Mouse (Mus musculus) CH12.LX (cell line): ENCODE data around the gene Rap1gap. TPM values are rescaled to one million over a fixed set of nuclear protein-coding genes. Genes with fewer than 3 reads are reported as not detected.

Experiments used
- DNase-seq: peaks from one replicate; pipeline ENCODE4 v3.0.0-alpha.2; 2013; ENCODE audit errors: extremely low read depth
- H3K27ac ChIP-seq: 2 replicates; pipeline ENCODE4 v1.5.1; 2012; ENCODE audit warnings: low read depth, mild to moderate bottlenecking, control low read depth, moderate library complexity; ENCODE audit not compliant: insufficient read depth
- H3K27me3 ChIP-seq: replicated peaks from 2 replicates; pipeline ENCODE3; 2012; ENCODE audit warnings: inconsistent platforms
- H3K36me3 ChIP-seq, 2 experiments: replicated peaks in 1 of 2; 2 replicates each; pipeline versions ENCODE3 to v1.6.1; 2012; ENCODE audit warnings: inconsistent platforms in 1 of 2, low read length in 1 of 2, mild to moderate bottlenecking in 1 of 2, mixed read lengths in 1 of 2, moderate library complexity in 1 of 2; ENCODE audit not compliant: control insufficient read depth in 1 of 2, insufficient read depth in 1 of 2
- H3K4me1 ChIP-seq, 2 experiments: 2 replicates each; pipeline ENCODE4 v1.6.1; 2012; ENCODE audit warnings: inconsistent platforms in 1 of 2, moderate library complexity in 1 of 2; ENCODE audit not compliant: insufficient read depth in 2 of 2, control insufficient read depth in 1 of 2
- H3K4me2 ChIP-seq: 2 replicates; pipeline ENCODE4 v1.6.1; 2012; ENCODE audit warnings: low read depth, mild to moderate bottlenecking, control low read depth; ENCODE audit not compliant: poor library complexity, insufficient read depth, severe bottlenecking
- H3K4me3 ChIP-seq, 3 experiments: fragments of 150-350 bp in 1 of 3; sonication (generic) in 1 of 3; replicated peaks in 1 of 3; 2 replicates each; pipeline versions ENCODE3 to v1.5.1; 2011 to 2012; ENCODE audit warnings: low read depth in 2 of 3, low read length in 2 of 3, mild to moderate bottlenecking in 2 of 3, moderate library complexity in 2 of 3, control low read depth in 1 of 3, improper control_type of control experiment in 1 of 3, inconsistent platforms in 1 of 3, mixed read lengths in 1 of 3; ENCODE audit not compliant: poor library complexity in 1 of 3
- H3K79me2 ChIP-seq: replicated peaks from 2 replicates; pipeline ENCODE4 v1.6.1; 2012; ENCODE audit warnings: mild to moderate bottlenecking, moderate library complexity; ENCODE audit not compliant: control insufficient read depth, poor library complexity, insufficient read depth, severe bottlenecking; ENCODE audit errors: extremely low read depth
- H3K9ac ChIP-seq: 2 replicates; pipeline ENCODE4 v1.6.1; 2012; ENCODE audit warnings: low read depth, mild to moderate bottlenecking, control low read depth, moderate library complexity; ENCODE audit not compliant: insufficient read depth
- H3K9me3 ChIP-seq: replicated peaks from 2 replicates; pipeline ENCODE3; 2012; ENCODE audit warnings: low read length, inconsistent platforms, mixed read lengths
- CTCF ChIP-seq, 2 experiments: IDR thresholded peaks in 1 of 2; conservative IDR thresholded peaks in 1 of 2; 2 replicates each; pipeline ENCODE4 v1.5.1; 2011 to 2012; ENCODE audit warnings: low read depth in 2 of 2, low read length in 2 of 2, improper control_type of control experiment in 1 of 2, inconsistent platforms in 1 of 2, mild to moderate bottlenecking in 1 of 2, moderate library complexity in 1 of 2
- E2F4 ChIP-seq: IDR thresholded peaks from 2 replicates; pipeline ENCODE4 v1.6.1; 2011; ENCODE audit warnings: low read depth, low read length, improper control_type of control experiment; ENCODE audit not compliant: insufficient replicate concordance
- EP300 ChIP-seq: IDR thresholded peaks from 2 replicates; pipeline ENCODE4 v1.6.1; 2011; ENCODE audit warnings: low read length, improper control_type of control experiment
- GABPA ChIP-seq: IDR thresholded peaks from 2 replicates; pipeline ENCODE4 v1.6.1; 2012; ENCODE audit warnings: low read depth, low read length, improper control_type of control experiment, inconsistent platforms; ENCODE audit not compliant: insufficient replicate concordance
- JUN ChIP-seq: IDR thresholded peaks from 2 replicates; pipeline ENCODE4 v1.6.1; 2011; ENCODE audit warnings: low read depth, mild to moderate bottlenecking, low read length, improper control_type of control experiment, moderate library complexity; ENCODE audit not compliant: insufficient read depth
- MAFK ChIP-seq: IDR thresholded peaks from 2 replicates; pipeline ENCODE4 v1.6.1; 2011; ENCODE audit warnings: low read length, improper control_type of control experiment; ENCODE audit not compliant: insufficient replicate concordance
- MAX ChIP-seq: IDR thresholded peaks from 2 replicates; pipeline ENCODE4 v1.6.1; 2011; ENCODE audit warnings: low read length, improper control_type of control experiment
- MEF2A ChIP-seq: IDR thresholded peaks from 2 replicates; pipeline ENCODE4 v1.6.1; 2014; ENCODE audit warnings: low read depth, mild to moderate bottlenecking, inconsistent platforms, low read length, improper control_type of control experiment, borderline replicate concordance
- MYC ChIP-seq: IDR thresholded peaks from 2 replicates; pipeline ENCODE4 v1.6.1; 2011; ENCODE audit warnings: low read depth, mild to moderate bottlenecking, improper control_type of control experiment, low read length
- NRF1 ChIP-seq: IDR thresholded peaks from 2 replicates; pipeline ENCODE4 v1.6.1; 2014; ENCODE audit warnings: low read depth, mild to moderate bottlenecking, inconsistent platforms, low read length, improper control_type of control experiment, moderate library complexity
- SMC3 ChIP-seq: IDR thresholded peaks from 2 replicates; pipeline ENCODE4 v1.6.1; 2011; ENCODE audit warnings: low read depth, low read length, improper control_type of control experiment
- TCF12 ChIP-seq: IDR thresholded peaks from 2 replicates; pipeline ENCODE4 v1.6.1; 2014; ENCODE audit warnings: low read depth, mild to moderate bottlenecking, inconsistent platforms, low read length, improper control_type of control experiment
- UBTF ChIP-seq: IDR thresholded peaks from 2 replicates; pipeline ENCODE4 v1.6.1; 2012; ENCODE audit warnings: low read depth, mild to moderate bottlenecking, inconsistent platforms, low read length, improper control_type of control experiment, moderate library complexity
- dilution Hi-C: fragments of 300-500 bp; cut with MboI; formaldehyde crosslinking; loops from 2 replicates; pipeline ENCODE4 v1.14.3; 2020; ENCODE audit warnings: low sequenced_read_pairs; ENCODE audit not compliant: extremely low pct_unique_long_range_greater_than_20kb, extremely low pct_ligation_motif_present
- in situ Hi-C: fragments of 300-500 bp; cut with MboI; formaldehyde crosslinking; loops from 3 replicates; pipeline ENCODE4 v1.14.3; 2019; ENCODE audit warnings: low sequenced_read_pairs, low pct_ligation_motif_present, low pct_unique_long_range_greater_than_20kb, mixed read lengths
- polyA plus RNA-seq: library from polyadenylated mRNA; unstranded; fragments of >175 nt; gene quantifications from 2 replicates; pipeline ENCODE4 v1.2.1, GENCODE M21; 2012; ENCODE audit warnings: low read depth; ENCODE audit not compliant: insufficient read length
- total RNA-seq, 2 experiments: library from RNA; depleted of rRNA; stranded (reverse); fragments of 300-350 nt in 1 of 2; fragments of >200 nt in 1 of 2; gene quantifications; 2 replicates each; pipeline ENCODE4 v1.2.3; 2012 to 2014

Rap1gap gene
- total and polyA plus RNA-seq, 3 experiments, result 3.0 to 11.1 (median 5.8) TPM

GRCm38 (mm10) chr4:137655241-137656031, 9.1 kb upstream of the Rap1gap start:
- H3K4me3 ChIP-seq, result no peak overlapping the region
- no peaks in the 10 kb centered on the region for H3K27me3 ChIP-seq
- H3K36me3 ChIP-seq, result peaks cover 60 to 84% of the 10 kb centered on the region in 2 experiments
- H3K9ac ChIP-seq, result no peak overlapping the region
- H3K9me3 ChIP-seq, result no peaks in the 10 kb centered on the region
- no peaks in the 10 kb centered on the region for H3K79me2 ChIP-seq
- dilution Hi-C loops, result no loop called here
- TF ChIP-seq TCF12 (no peak), MAFK (no peak), JUN (no peak)
- no peak for DNase-seq
- 0 out of 4 replicates have a peak, but pooled peaks cover 0 to 2% of the 10 kb centered on the region in 2 experiments for H3K4me1 ChIP-seq
- H3K4me2 ChIP-seq, result no peak overlapping the region
- in situ Hi-C loops, result no loop called here
- no peak overlapping the region for H3K27ac ChIP-seq

GRCm38 (mm10) chr4:137657674-137658073, 6.9 kb upstream of the Rap1gap start:
- Histone ChIP-seq H3K36me3 (peaks cover 41 to 62% of the 10 kb centered on the region in 2 experiments), H3K9ac (no peak overlapping the region), H3K27me3 (peaks cover 2% of the 10 kb centered on the region), H3K79me2 (no peaks in the 10 kb centered on the region), H3K4me3 (no peak overlapping the region), H3K4me1 (0 out of 4 replicates have a peak, but pooled peaks cover 0 to 2% of the 10 kb centered on the region in 2 experiments), H3K27ac (no peak overlapping the region), H3K9me3 (no peaks in the 10 kb centered on the region), H3K4me2 (no peak overlapping the region)
- dilution Hi-C loops, result no loop called here
- TF ChIP-seq SMC3, result no peak
- no peak for TF ChIP-seq MYC
- no peak for TF ChIP-seq E2F4
- no peak for TF ChIP-seq MAX
- no peak for TF ChIP-seq GABPA
- TF ChIP-seq CTCF (conservative IDR thresholded peaks at IDR 0.05 in 1 of 2, IDR thresholded peaks at IDR 0.05 in 1 of 2; ENCODE audit: low read depth in 2 of 2, low read length in 2 of 2), result no peak
- TF ChIP-seq MEF2A, result no peak
- no peak for TF ChIP-seq MAFK
- no peak for TF ChIP-seq NRF1
- TF ChIP-seq JUN, result no peak
- no peak for TF ChIP-seq EP300
- no peak for TF ChIP-seq UBTF
- in situ Hi-C loops, result no loop called here
- no peak for DNase-seq
